Mouse (Mus musculus): Measurements from ENCODE around the gene Vmn2r104. TPM values are rescaled to one million over a fixed set of nuclear protein-coding genes. Genes with fewer than 3 reads are reported as not detected.

The Vmn2r104 gene
- polyA plus RNA-seq (2014; fragmentation: Nextera tagmentation; extraction: Ambion mirVana) = not detected in 2 replicates

DNA sequence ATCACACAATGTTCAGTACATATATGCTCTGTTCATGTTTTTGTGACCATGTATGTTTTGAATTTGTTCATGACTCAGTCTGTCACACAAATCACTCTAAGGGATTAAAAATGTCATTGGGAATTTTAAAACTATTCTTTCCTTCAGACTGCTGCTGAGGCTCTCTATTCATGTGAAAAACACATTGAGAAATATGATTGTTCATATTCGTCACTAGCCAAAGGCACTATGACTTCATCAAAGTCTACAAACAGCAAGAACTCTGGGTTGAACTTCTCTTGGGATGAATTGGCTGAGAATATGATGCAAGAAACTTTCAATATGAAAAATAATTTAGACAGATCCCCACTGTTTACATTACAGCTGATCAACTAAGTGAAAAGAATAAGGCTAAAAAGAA is at the start of gene Vmn2r104:
Gene Vmn2r104, minus strand, starts transcription at position 101 of the 400 bp plus-strand sequence.
- no peak within 1 kb of the TSS for H3K4me2 ChIP-seq (replicated peaks; ENCODE audit: low read depth, low read length)
- no peak within 1 kb of the TSS for H3K27ac ChIP-seq (ENCODE audit: low read length)
- no peaks in the 10 kb centered on the region for H3K4me1 ChIP-seq (ENCODE audit: control insufficient read depth, insufficient read depth, low read length)
- H3K9me3 ChIP-seq (ENCODE audit: control insufficient read depth, low read depth, low read length) = peaks cover 25% of the 10 kb centered on the region
- no peak within 1 kb of the TSS for H3K4me3 ChIP-seq (ENCODE audit: low read depth, low read length)
- no peak within 1 kb of the TSS for H3K9ac ChIP-seq (replicated peaks; ENCODE audit: low read depth, low read length)
- no peaks in the 10 kb centered on the region for H3K36me3 ChIP-seq (ENCODE audit: control insufficient read depth, insufficient read depth, low read length)
- ATAC-seq (ENCODE audit: insufficient number of reproducible peaks, insufficient read depth, low FRiP score, low read depth) = no peak
- H3K27me3 ChIP-seq (ENCODE audit: control insufficient read depth, insufficient read depth, low read length) = no peaks in the 10 kb centered on the region
- 81% methylated on average over 1 of the region's 1 CpGs for WGBS

DNA sequence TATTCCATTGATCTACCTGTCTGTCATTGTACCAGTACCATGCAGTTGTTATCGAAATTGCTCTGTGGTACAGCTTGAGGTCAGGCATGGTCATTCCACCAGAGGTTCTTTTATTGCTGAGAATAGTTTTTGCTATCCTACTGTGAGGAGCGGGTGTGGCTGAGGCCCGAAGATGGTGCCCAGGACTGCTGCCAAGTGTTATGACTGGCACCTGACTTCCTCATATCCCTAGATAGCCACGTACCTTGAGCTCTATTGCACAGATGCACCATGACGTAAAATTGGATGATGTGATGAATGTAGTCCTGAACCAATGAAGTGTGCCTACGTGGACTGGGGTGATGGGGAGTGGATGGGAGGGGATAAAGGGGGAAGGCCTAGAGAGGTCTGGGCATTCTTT is 26.0 kb upstream of the Vmn2r104 start:
- H3K4me1 ChIP-seq (ENCODE audit: control insufficient read depth, insufficient read depth, low read length) = no peaks in the 10 kb centered on the region
- 72% methylated on average over 6 of the region's 6 CpGs for WGBS
- H3K27ac ChIP-seq (ENCODE audit: low read length) = no peak overlapping the region
- H3K9ac ChIP-seq (replicated peaks; ENCODE audit: low read depth, low read length) = no peak overlapping the region
- no peak for ATAC-seq (ENCODE audit: insufficient number of reproducible peaks, insufficient read depth, low FRiP score, low read depth)
- H3K4me3 ChIP-seq (ENCODE audit: low read depth, low read length) = no peak overlapping the region
- no peaks in the 10 kb centered on the region; the same call in 1 of the 2 replicates for H3K9me3 ChIP-seq (ENCODE audit: control insufficient read depth, low read depth, low read length)
- no peaks in the 10 kb centered on the region for H3K27me3 ChIP-seq (ENCODE audit: control insufficient read depth, insufficient read depth, low read length)
- H3K36me3 ChIP-seq (ENCODE audit: control insufficient read depth, insufficient read depth, low read length) = no peaks in the 10 kb centered on the region
- no peak overlapping the region for H3K4me2 ChIP-seq (replicated peaks; ENCODE audit: low read depth, low read length)

DNA sequence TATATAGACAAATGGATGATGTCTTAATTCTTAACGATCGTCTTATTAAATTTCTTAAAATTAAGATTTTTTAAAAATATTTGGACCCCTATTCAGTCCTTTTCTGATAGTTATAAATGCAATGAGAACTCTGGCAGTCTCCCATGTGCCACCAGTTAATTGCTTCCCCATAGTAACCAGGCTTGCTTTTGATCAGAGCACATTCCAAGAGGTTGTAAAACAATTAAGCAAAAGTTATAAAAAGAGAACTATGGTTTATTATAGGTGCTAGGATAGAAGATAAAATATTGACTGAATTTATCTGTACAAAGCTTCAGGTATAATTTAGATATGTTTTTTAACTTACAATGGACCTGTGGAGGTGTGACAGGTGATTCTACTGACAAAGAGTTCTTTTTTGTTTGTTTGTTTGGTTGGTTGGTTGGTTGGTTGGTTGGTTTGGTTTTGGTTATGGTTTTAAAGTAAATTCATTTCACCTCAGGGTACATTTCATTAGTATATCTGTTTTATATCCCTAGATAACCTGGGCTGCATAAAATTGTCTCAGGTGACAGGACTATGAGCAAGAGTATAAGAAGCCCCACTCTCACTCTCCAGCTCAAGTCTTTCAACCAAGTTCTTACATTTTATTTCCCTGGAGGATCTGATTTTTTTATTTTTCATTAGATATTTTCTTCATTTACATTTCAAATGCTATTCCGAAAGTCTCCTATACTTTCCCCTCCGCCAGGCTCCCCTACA is 23.7 kb upstream of the Vmn2r104 start:
- no peak overlapping the region for H3K4me2 ChIP-seq (replicated peaks; ENCODE audit: low read depth, low read length)
- H3K27me3 ChIP-seq (ENCODE audit: control insufficient read depth, insufficient read depth, low read length) = no peaks in the 10 kb centered on the region
- H3K36me3 ChIP-seq (ENCODE audit: control insufficient read depth, insufficient read depth, low read length) = no peaks in the 10 kb centered on the region
- WGBS = 89% methylated on average over 4 of the region's 4 CpGs
- H3K9me3 ChIP-seq (ENCODE audit: control insufficient read depth, low read depth, low read length) = peaks cover 3% of the 10 kb centered on the region; the same call in 1 of the 2 replicates
- no peaks in the 10 kb centered on the region for H3K4me1 ChIP-seq (ENCODE audit: control insufficient read depth, insufficient read depth, low read length)
- ATAC-seq (ENCODE audit: insufficient number of reproducible peaks, insufficient read depth, low FRiP score, low read depth) = no peak
- H3K4me3 ChIP-seq (ENCODE audit: low read depth, low read length) = no peak overlapping the region
- no peak overlapping the region for H3K9ac ChIP-seq (replicated peaks; ENCODE audit: low read depth, low read length)
- H3K27ac ChIP-seq (ENCODE audit: low read length) = no peak overlapping the region

Other genes starting within 250 kb of the Vmn2r104 start
- gene Fpr-rs7, start 65.9 kb upstream of the Vmn2r104 start, polyA plus RNA-seq (2014; fragmentation: Nextera tagmentation; extraction: Ambion mirVana) = not detected in 2 replicates
- gene Fpr-rs6, start 134.8 kb upstream of the Vmn2r104 start, polyA plus RNA-seq (2014; fragmentation: Nextera tagmentation; extraction: Ambion mirVana) = not detected in 2 replicates
- not detected in 2 replicates for gene Vmn2r105, start 186.7 kb upstream of the Vmn2r104 start, polyA plus RNA-seq (2014; fragmentation: Nextera tagmentation; extraction: Ambion mirVana)
- gene Vmn2r106, start 237.2 kb upstream of the Vmn2r104 start, polyA plus RNA-seq (2014; fragmentation: Nextera tagmentation; extraction: Ambion mirVana) = not detected in 2 replicates